Mouse (Mus musculus): ENCODE data around the gene Gm49353. TPM values are rescaled to one million over a fixed set of nuclear protein-coding genes. Genes with fewer than 3 reads are reported as not detected.

Gm49353 gene
- polyA plus RNA-seq, 1 experiment from 2014 or later: 0.56 TPM

GRCm38 (mm10) chr10:29225329-29225728, 26.6 kb downstream of the Gm49353 start:
- WGBS: 77% methylated on average over 4 of the region's 4 CpGs
- no peaks in the 10 kb centered on the region for H3K4me1 ChIP-seq (ENCODE audit: control insufficient read depth, insufficient read depth, low read length)
- no peak overlapping the region for H3K9ac ChIP-seq (ENCODE audit: low read length)
- H3K4me2 ChIP-seq (ENCODE audit: low read depth, low read length): no peak overlapping the region
- H3K36me3 ChIP-seq (ENCODE audit: control insufficient read depth, insufficient read depth, low read length): no peaks in the 10 kb centered on the region
- no peak overlapping the region for H3K4me3 ChIP-seq (replicated peaks; ENCODE audit: low read length)
- H3K27ac ChIP-seq (ENCODE audit: low read length): no peak overlapping the region
- H3K9me3 ChIP-seq (replicated peaks; ENCODE audit: control insufficient read depth, low read length): no peaks in the 10 kb centered on the region
- ATAC-seq (ENCODE audit: insufficient read depth, low FRiP score): no peak
- H3K27me3 ChIP-seq (ENCODE audit: control insufficient read depth, insufficient read depth, low read length): no peaks in the 10 kb centered on the region

GRCm38 (mm10) chr10:29231208-29231607, 32.5 kb downstream of the Gm49353 start:
- Histone ChIP-seq H3K36me3 (ENCODE audit: control insufficient read depth, insufficient read depth, low read length) (no peaks in the 10 kb centered on the region), H3K9ac (ENCODE audit: low read length) (no peak overlapping the region), H3K9me3 (replicated peaks; ENCODE audit: control insufficient read depth, low read length) (no peaks in the 10 kb centered on the region), H3K27ac (ENCODE audit: low read length) (no peak overlapping the region), H3K27me3 (ENCODE audit: control insufficient read depth, insufficient read depth, low read length) (no peaks in the 10 kb centered on the region), H3K4me2 (ENCODE audit: low read depth, low read length) (no peak overlapping the region), H3K4me1 (ENCODE audit: control insufficient read depth, insufficient read depth, low read length) (no peaks in the 10 kb centered on the region), H3K4me3 (replicated peaks; ENCODE audit: low read length) (no peak overlapping the region)
- no peak for ATAC-seq (ENCODE audit: insufficient read depth, low FRiP score)
- WGBS: 69% methylated on average over 2 of the region's 2 CpGs

Other genes starting within 250 kb of the Gm49353 start
- gene 2310057J18Rik, start 212.7 kb upstream of the Gm49353 start, polyA plus RNA-seq (2015; fragmentation: Nextera tagmentation; extraction: Ambion mirVana): not detected in 2 replicates
- 2.1 and 2.7 TPM in 2 replicates for gene Soga3, start 55.1 kb upstream of the Gm49353 start, polyA plus RNA-seq (2015; fragmentation: Nextera tagmentation; extraction: Ambion mirVana)
- 3.0 TPM in 2 replicates for gene 9330159F19Rik, start 12.7 kb downstream of the Gm49353 start, polyA plus RNA-seq (2015; fragmentation: Nextera tagmentation; extraction: Ambion mirVana)
- 42.4 and 46.3 TPM in 2 replicates for gene Echdc1, start 114.2 kb downstream of the Gm49353 start, polyA plus RNA-seq (2015; fragmentation: Nextera tagmentation; extraction: Ambion mirVana)
- gene Rnf146, start 163.5 kb downstream of the Gm49353 start, polyA plus RNA-seq (2015; fragmentation: Nextera tagmentation; extraction: Ambion mirVana): 50.0 and 50.8 TPM in 2 replicates

Measured in stomach, embryonic 16.5 days (tissue).